In the genomic region with DNA sequence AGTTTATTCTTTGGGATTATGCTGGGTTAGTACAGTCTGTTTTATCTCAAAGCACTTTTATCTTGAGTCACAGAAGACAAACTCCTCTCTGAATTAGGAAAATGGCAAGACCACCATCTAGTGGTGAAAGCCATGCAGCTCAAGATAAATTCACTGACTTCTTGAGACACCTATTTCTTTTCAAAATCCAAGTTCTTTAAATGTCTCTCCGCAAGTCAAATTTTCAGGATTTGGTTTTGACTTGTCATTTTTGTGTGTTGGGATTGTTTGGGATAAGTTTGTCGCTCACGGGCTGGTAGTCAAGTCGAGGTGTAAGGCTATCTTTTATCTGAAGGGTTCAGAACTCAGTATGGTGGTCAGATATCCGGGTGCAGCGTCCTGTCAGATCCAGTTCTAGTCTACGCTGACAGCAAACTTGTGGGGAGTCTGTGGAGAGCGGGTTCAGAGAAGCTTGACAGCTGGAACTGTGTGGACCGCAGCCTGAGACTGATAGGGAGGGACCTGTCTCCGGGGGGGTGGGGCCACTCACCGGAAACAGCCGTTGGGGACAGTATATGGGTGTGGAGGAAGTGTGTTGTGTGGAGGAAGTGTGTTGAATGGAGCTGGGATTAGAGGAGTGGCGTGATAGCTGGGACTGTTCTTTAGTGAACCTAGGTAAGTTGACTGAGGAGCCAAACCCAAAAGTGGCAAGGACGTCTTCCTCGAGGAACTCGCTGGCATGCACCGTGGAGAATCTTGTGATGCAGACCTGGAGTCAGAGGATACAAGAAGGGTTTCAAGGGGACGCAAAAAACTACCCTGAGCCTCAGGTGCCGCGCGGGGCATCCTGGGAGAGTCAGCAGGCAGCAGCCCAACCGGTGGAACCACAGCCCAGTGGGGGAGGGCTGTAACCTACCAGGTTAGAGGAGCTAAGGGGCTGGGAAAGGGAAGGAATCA, we compare ENCODE assay signal across 1 mouse cellular context.
TF ChIP-seq lines count a peak whose summit lies in the region.

Gene Zfp54, plus strand, starts transcription at position 564 of the 936 bp plus-strand sequence.

TF ChIP-seq in CH12.LX, 34 proteins besides CTCF, POLR2A, EP300 and RAD21 (continued from another document):
- peak; percentile 16 for TF ChIP-seq ZC3H11A (IDR thresholded peaks at IDR 0.05; ENCODE audit: low read depth, low read length)
- no peak for TF ChIP-seq ETS1 (conservative IDR thresholded peaks at IDR 0.05; ENCODE audit: low read depth, low read length)
- TF ChIP-seq MXI1 (IDR thresholded peaks at IDR 0.05; ENCODE audit: low read depth, low read length): no peak
